8 mouse cellular contexts compared by ENCODE assay signal in the genomic region with DNA sequence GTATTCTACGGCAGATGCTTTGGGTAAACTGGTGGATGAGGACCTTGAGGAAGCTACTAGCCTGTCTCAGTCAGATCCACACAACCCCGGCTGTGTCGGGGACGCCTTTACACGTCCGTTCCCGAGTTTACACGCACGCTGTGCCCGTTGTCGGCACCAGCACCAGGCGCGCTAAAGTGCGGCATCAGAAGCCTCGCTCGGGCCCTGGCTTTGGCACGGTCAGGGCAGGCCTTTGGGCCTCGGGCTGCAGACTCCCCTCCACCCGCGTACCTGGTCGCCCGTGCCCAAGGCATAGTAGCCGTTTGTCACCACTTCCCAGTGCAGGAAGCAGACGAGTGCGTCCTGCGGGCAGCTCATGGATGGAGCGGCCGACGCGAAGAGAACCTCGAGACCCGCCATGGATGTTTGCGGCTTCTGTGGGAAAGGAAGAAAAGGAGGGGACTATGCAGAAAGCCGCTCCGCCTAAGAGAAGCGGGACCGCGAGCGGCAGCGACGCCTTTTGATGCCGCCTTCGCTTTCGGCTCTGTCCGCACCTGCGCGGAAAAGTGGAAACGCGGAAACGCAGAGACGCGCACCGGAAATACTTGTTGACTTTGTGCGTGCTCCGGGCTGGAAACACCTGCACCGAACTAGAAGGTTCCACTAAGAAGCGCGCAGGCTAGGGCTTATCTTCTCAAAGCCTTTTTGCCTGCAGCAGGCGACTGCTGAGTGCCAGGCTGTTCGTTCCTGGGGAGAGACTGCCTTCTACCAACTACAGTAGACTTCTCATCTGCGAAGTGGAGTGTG. TPM values are rescaled to one million over a fixed set of nuclear protein-coding genes. Genes with fewer than 3 reads are reported as not detected.
A peak's percentile ranks its signal among the peaks of the same experiment; 100 is the strongest.
DNase-seq lines count a peak whose midpoint lies in the region; ATAC-seq lines count a peak whose summit lies in the region.

No protein-coding gene starts in this region.

- intact Hi-C loops in left cerebral cortex, postnatal 10 days (cut with DNase I) = no loop called here

- peak; percentile 92 for ATAC-seq in inflammation-experienced regulatory T-cells, adult 6 months
- ATAC-seq in megakaryocyte-erythroid progenitor cell, adult 5-6 weeks (replicated peaks; ENCODE audit: low FRiP score, low TSS enrichment, poor library complexity, severe bottlenecking) = peak; percentile 56

- peak; percentile 91 for DNase-seq in adipocyte (ENCODE audit: low spot score)
- DNase-seq in embryo, embryonic 10 days (ENCODE audit: low spot score) = peak; percentile 93
- peak; percentile 81 for DNase-seq in gastrocnemius, postnatal 10 days
- DNase-seq in left cerebral cortex, postnatal 10 days (ENCODE audit: extremely low spot score in 1 of 2, low spot score in 2 of 2) = peak; percentile 88 to 91
- DNase-seq in right cerebral cortex, postnatal 25 days = peak; percentile 89
- peak; percentile 77 to 80 for DNase-seq in urinary bladder, postnatal 4 days (ENCODE audit: low spot score in 2 of 2)

RNA-seq across cellular contexts. Expression of gene Psmf1, which starts 3.1 kb away (rescaled TPM):
- 10 to 100 TPM; 27.8 to 27.9 TPM for total RNA-seq in gastrocnemius, postnatal 10 days (2021)
- 10 to 100 TPM; 67.0 to 79.2 (median 76.2) TPM for polyA plus RNA-seq in inflammation-experienced regulatory T-cells, adult 6 months (2017; shearing (Covaris generic))
- total RNA-seq in left cerebral cortex, postnatal 10 days (2021) = 10 to 100 TPM; 43.9 to 48.6 TPM
- 72.4 and 109 TPM in 2 replicates for total RNA-seq in megakaryocyte-erythroid progenitor cell, adult 5-6 weeks (2014; fragmentation: Nextera tagmentation)
- 11.8 and 30.9 TPM in 2 replicates for total RNA-seq in megakaryocyte-erythroid progenitor cell, adult 5-6 weeks (2017)

RNA-seq across cellular contexts. Expression of gene Tmem74b, which starts 39.1 kb away (rescaled TPM):
- total RNA-seq in gastrocnemius, postnatal 10 days (2021) = under 1 TPM; 0.61 to 0.99 TPM
- polyA plus RNA-seq in inflammation-experienced regulatory T-cells, adult 6 months (2017; shearing (Covaris generic)) = not detected
- 10 to 100 TPM; 10.8 to 10.9 TPM for total RNA-seq in left cerebral cortex, postnatal 10 days (2021)
- total RNA-seq in megakaryocyte-erythroid progenitor cell, adult 5-6 weeks (2014; fragmentation: Nextera tagmentation) = not detected in 2 replicates
- not detected in 2 replicates for total RNA-seq in megakaryocyte-erythroid progenitor cell, adult 5-6 weeks (2017)

Comparison
In these comparisons a context has a peak if more than half of its experiments do, and no peak if none do; other contexts are left out.
1. Peak in every context shown above with its lines: DNase-seq and ATAC-seq.
2. RNA of gene Tmem74b, which starts 39.1 kb away (total RNA-seq): 10.8 to 10.9 TPM in left cerebral cortex, postnatal 10 days; 0.61 to 0.99 TPM in gastrocnemius, postnatal 10 days and not detected in megakaryocyte-erythroid progenitor cell, adult 5-6 weeks; every median in the first group is over 4 times any median in the second.